Mouse (Mus musculus) liver, embryonic 14.5 days (tissue): ENCODE data around the gene Olfr963.

Source experiments
- CTCF ChIP-seq: IDR thresholded peaks from 2 replicates; pipeline ENCODE4 v1.5.1; 2016; ENCODE audit warnings: antibody characterized with exemption, low read depth, control low read depth
- EP300 ChIP-seq: IDR thresholded peaks from 2 replicates; pipeline ENCODE4 v1.6.1; 2016; ENCODE audit warnings: antibody characterized with exemption, low read depth

- TF ChIP-seq CTCF (no peak), EP300 (no peak)
Observed at GRCm38 (mm10) chr9:39629069-39629468, 37.9 kb upstream of the Olfr963 start.
